Mouse (Mus musculus) kidney, postnatal 0 days (tissue): ENCODE results near the gene Zfp385a. TPM values are rescaled to one million over a fixed set of nuclear protein-coding genes. Genes with fewer than 3 reads are reported as not detected.

Experiments
- ATAC-seq: fragments of 200-750 bp; cut with Nextera tagmentation; replicated peaks from 2 replicates; pipeline ENCODE4 v1.8.0; 2017; ENCODE audit warnings: low read depth, moderate number of reproducible peaks, moderate TSS enrichment, moderate library complexity; ENCODE audit not compliant: low FRiP score
- DNase-seq: peaks from one replicate; pipeline ENCODE4 v3.0.0-alpha.2; 2016; ENCODE audit warnings: low spot score
- H3K27ac ChIP-seq: fragments of 300-500 bp; sonication (generic); 2 replicates; pipeline ENCODE4 v1.5.1; 2014; ENCODE audit warnings: mild to moderate bottlenecking
- H3K27me3 ChIP-seq: fragments of 300-500 bp; sonication (generic); 2 replicates; pipeline ENCODE4 v1.6.1; 2014; ENCODE audit warnings: low read length, mixed read lengths; ENCODE audit not compliant: insufficient read depth
- H3K36me3 ChIP-seq: fragments of 300-500 bp; sonication (generic); 2 replicates; pipeline ENCODE4 v1.6.1; 2014; ENCODE audit warnings: low read length, mixed read lengths; ENCODE audit not compliant: insufficient read depth
- H3K4me1 ChIP-seq: fragments of 300-500 bp; sonication (generic); replicated peaks from 2 replicates; pipeline ENCODE4 v1.6.1; 2014; ENCODE audit warnings: antibody characterized with exemption, low read length, mixed read lengths; ENCODE audit not compliant: insufficient read depth
- H3K4me2 ChIP-seq: fragments of 300-500 bp; sonication (generic); 2 replicates; pipeline ENCODE4 v1.6.1; 2014; ENCODE audit warnings: mild to moderate bottlenecking, low read length, moderate library complexity, mixed read lengths
- H3K4me3 ChIP-seq: fragments of 300-500 bp; sonication (generic); replicated peaks from 2 replicates; pipeline ENCODE4 v1.5.1; 2014; ENCODE audit warnings: low read depth, low read length
- H3K9ac ChIP-seq: fragments of 300-500 bp; sonication (generic); 2 replicates; pipeline ENCODE4 v1.6.1; 2014; ENCODE audit warnings: low read depth, low read length
- H3K9me3 ChIP-seq: fragments of 300-500 bp; sonication (generic); replicated peaks from 2 replicates; pipeline ENCODE4 v1.6.1; 2016; ENCODE audit warnings: low read length, inconsistent platforms, mixed read lengths
- CTCF ChIP-seq: IDR thresholded peaks from 2 replicates; pipeline ENCODE4 v1.5.1; 2016; ENCODE audit warnings: antibody characterized with exemption, low read depth, mild to moderate bottlenecking, moderate library complexity
- WGBS: fragments of 180-500 bp; shearing (Covaris S2); extraction: QIAGEN DNeasy Blood & Tissue Kit; methylation state at CpG from one replicate; pipeline ENCODE4 v1.1.7; 2014; 5-methylcytosine and 5-hydroxymethylcytosine counted together
- polyA plus RNA-seq: library from polyadenylated mRNA; unstranded; fragments of >200 nt; fragmentation: Nextera tagmentation; extraction: Ambion mirVana; gene quantifications from 2 replicates; pipeline ENCODE4 v1.2.1, GENCODE M21; 2015

Gene Zfp385a
- 11.3 and 11.8 TPM in 2 replicates for polyA plus RNA-seq

DNA sequence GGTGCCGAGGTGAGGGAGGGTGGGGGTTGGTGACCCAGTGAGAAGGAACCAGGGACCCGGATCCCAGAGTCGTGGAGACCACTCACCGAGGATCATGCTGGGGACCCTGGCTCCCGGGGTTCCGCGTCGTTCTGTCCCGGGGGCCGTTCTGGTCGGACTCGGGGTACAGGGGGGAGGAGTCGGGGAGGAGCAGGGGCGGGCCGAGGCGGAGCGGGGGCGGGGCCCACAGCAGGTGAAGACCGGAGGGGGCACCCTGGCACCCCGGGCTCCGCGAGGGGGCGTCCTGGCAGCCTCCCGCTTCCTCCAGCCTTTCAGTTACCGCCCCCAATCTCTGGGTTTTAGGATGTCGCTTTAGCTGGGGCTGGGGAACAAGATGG, at the start of gene Zfp385a:
TSS of gene Zfp385a (minus strand) at position 133 of the 377 bp plus-strand sequence.
- Histone ChIP-seq H3K4me3 (peak within 1 kb of the TSS; percentile 57), H3K9ac (peak within 1 kb of the TSS; percentile 41), H3K36me3 (peaks cover 10% of the 10 kb centered on the region; the same call in 1 of the 2 replicates), H3K27ac (no peak within 1 kb of the TSS), H3K4me1 (0 out of 2 replicates have a peak, but pooled peaks cover 9% of the 10 kb centered on the region), H3K4me2 (peak within 1 kb of the TSS; percentile 91), H3K27me3 (peaks cover 19% of the 10 kb centered on the region), H3K9me3 (no peaks in the 10 kb centered on the region)
- TF ChIP-seq CTCF = peak; percentile 16; the same call in 1 of the 2 replicates
- DNase-seq (no peak), ATAC-seq (0 out of 2 replicates have a peak, but pooled peaks have one; percentile 14)
- 1% methylated on average over 25 of the region's 26 CpGs for WGBS

DNA sequence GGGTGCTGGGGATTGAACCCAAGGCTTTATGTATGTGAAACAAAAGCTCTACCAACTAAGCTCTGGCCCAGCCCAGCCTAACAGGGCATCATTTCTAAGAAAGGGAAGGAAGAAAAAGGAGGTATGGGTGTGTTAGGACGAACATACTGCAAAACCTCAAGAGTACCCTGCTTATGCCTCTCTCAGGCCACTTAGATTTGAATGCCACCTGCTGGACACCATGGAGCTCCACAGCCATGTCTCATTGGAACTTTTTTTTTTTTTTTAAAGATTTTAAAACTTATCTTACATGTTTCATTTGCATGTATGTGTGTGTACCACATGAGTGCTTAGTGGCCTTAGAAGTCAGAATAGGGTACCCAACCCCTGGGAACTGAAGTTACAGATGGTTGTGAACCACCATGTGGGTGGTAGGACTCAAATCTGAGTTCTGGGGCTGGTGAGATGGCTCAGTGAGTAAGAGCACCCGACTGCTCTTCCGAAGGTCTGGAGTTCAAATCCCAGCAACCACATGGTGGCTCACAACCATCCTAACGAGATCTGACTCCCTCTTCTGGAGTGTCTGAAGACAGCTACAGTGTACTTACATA, 48.8 kb upstream of the Zfp385a start:
- H3K4me3 ChIP-seq = no peak overlapping the region
- peak; percentile 88 for TF ChIP-seq CTCF
- no peak overlapping the region for H3K9ac ChIP-seq
- ATAC-seq = peak; percentile 65; the same call in 1 of the 2 replicates
- H3K36me3 ChIP-seq = no peaks in the 10 kb centered on the region
- no peak overlapping the region for H3K4me2 ChIP-seq
- no peaks in the 10 kb centered on the region for H3K4me1 ChIP-seq
- DNase-seq = peak; percentile 87
- H3K27me3 ChIP-seq = no peaks in the 10 kb centered on the region
- H3K27ac ChIP-seq = no peak overlapping the region
- 65% methylated on average over 3 of the region's 4 CpGs for WGBS
- H3K9me3 ChIP-seq = no peaks in the 10 kb centered on the region

DNA sequence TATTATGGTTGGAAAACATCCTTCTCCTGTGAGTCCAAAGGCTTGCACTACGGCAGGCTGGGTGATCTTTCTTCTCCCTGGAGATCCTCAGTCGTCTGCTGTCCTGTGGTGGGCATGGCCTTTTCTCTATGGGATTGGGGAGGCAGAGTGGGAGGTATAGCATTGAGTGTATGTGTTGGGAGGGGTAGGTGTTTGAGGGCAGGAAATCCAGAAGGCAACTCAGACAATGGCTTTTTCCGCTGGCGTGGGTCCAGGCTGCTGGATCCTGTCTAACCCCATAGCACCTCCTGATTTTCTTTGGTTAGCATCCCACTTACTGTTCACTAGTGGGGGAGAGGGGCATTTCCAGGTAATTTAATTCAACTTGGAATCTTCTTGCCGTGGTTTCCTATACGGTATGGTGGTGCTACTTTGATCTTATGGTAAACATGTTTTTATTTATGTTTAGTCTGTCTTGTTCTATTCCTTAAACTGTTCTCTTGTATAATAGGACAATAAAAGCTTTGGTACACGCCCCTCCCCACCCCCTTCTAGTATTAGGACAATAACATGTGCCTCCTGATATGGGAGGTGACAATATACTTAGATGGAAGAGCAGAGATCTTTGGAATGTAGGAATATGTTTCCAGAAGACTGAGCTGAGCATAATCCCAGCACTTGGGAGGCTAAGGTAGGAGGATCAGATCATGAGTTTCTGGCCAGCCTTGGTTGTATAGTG, 44.0 kb upstream of the Zfp385a start:
- 0 out of 2 replicates have a peak overlapping the region, but pooled peaks have one; percentile 11 for H3K4me2 ChIP-seq
- peak overlapping the region; percentile 76 for H3K27ac ChIP-seq
- peaks cover 12% of the 10 kb centered on the region; the same call in 1 of the 2 replicates for H3K4me1 ChIP-seq
- DNase-seq (peak; percentile 55), ATAC-seq (no peak)
- H3K9ac ChIP-seq = no peak overlapping the region
- no peak overlapping the region for H3K4me3 ChIP-seq
- no peaks in the 10 kb centered on the region for H3K27me3 ChIP-seq
- WGBS = 43% methylated on average over 7 of the region's 7 CpGs
- no peak for TF ChIP-seq CTCF
- H3K36me3 ChIP-seq = no peaks in the 10 kb centered on the region
- no peaks in the 10 kb centered on the region for H3K9me3 ChIP-seq

DNA sequence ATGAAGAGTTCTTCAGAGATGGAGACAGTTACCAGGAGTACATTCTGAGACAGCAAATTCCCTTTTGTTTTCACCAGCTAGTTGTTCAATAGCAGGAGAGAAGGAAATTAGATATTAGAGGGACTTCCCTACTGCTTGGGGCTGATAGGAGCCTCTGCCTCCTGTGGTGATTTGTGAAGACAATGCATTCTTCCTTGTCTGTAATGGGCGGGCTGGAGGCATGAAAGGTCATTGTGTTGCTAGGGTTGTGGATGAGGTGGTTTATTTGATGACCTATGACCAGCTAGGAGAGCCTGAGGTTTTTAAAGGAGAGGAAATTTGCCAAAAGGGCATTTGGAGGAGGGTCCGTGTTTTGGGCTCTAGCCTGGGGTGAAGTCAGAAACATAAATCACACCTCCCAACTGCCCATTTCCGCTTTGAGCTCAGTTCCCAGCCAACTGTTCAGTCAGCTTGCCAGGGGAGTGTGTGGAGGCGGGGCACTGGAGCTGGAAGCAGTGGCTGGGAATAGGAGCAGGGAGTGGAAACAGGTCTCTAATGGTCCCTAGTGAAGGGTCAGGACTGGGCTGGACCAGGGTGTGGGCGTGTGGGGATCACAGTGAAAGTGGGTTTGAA, 43.0 kb upstream of the Zfp385a start:
- WGBS = 9% methylated on average over 5 of the region's 5 CpGs
- H3K4me3 ChIP-seq = no peak overlapping the region
- no peak for TF ChIP-seq CTCF
- peak overlapping the region; percentile 11; the same call in 1 of the 2 replicates for H3K4me2 ChIP-seq
- peak; percentile 73; the same call in 1 of the 2 replicates for ATAC-seq
- no peaks in the 10 kb centered on the region for H3K27me3 ChIP-seq
- H3K4me1 ChIP-seq = peaks cover 14% of the 10 kb centered on the region; the same call in 1 of the 2 replicates
- no peaks in the 10 kb centered on the region for H3K36me3 ChIP-seq
- DNase-seq = peak; percentile 77
- no peak overlapping the region for H3K9ac ChIP-seq
- no peaks in the 10 kb centered on the region for H3K9me3 ChIP-seq
- H3K27ac ChIP-seq = peak overlapping the region; percentile 76

DNA sequence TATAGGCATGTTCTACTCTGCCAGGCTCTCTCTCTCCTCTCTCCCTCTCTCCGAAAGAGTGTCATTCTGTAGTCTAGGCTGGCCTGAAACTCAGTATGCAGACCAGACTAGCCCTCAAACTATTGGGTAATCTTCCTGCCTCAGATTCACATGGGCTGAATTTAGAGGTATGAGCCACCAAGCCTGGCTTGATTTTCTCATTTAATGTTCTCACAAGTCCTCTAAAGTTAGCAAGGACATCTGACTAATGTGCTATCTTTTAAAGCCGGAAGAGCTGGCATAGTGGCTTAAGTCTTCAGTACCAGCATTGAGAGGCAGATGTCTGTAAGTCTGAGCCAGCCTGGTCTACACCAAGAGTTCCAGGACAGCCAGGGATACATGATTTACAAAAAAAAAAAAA, 42.2 kb upstream of the Zfp385a start:
- WGBS = 91% methylated on average over 2 of the region's 2 CpGs
- TF ChIP-seq CTCF = no peak
- H3K4me3 ChIP-seq = no peak overlapping the region
- H3K4me2 ChIP-seq = no peak overlapping the region
- ATAC-seq = no peak
- no peaks in the 10 kb centered on the region for H3K36me3 ChIP-seq
- no peak overlapping the region for H3K27ac ChIP-seq
- no peak for DNase-seq
- no peaks in the 10 kb centered on the region for H3K27me3 ChIP-seq
- H3K9me3 ChIP-seq = no peaks in the 10 kb centered on the region
- no peak overlapping the region for H3K9ac ChIP-seq
- peaks cover 14% of the 10 kb centered on the region; the same call in 1 of the 2 replicates for H3K4me1 ChIP-seq

DNA sequence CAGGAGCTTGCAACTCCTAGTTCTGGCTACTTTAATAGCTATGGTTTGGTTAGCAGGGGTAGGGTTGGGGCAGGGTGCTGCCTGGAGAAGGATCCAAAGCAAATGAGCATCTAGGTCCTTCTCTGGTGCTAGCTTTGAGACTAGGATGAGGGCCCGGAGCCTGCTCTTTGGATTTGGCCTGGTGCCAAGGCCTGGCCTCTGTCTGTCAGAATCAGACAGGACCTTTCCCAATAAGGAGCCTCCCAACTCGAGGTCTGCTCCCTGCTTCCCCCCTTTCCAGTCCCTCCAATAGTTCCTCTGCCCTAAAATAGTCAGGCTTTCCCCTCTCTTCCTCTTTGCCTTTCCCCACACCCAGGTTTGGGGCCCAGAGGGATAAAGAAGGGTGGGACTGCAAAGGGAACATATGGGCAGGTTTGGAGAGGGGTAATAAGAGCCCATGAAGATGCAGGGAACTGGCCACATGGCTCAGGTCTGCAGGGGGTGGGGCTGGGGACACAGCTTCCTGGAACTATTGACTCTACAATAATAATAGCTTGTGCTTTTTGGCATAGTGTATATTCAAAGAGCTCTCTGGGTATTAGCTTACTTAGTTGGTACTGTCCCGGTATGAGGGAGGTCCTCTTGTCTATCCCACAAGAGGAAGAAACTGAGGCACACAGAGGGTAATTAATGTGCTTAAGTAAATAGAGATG, 38.9 kb upstream of the Zfp385a start:
- ATAC-seq = no peak
- no peak for TF ChIP-seq CTCF
- H3K27ac ChIP-seq = no peak overlapping the region
- no peaks in the 10 kb centered on the region for H3K27me3 ChIP-seq
- H3K36me3 ChIP-seq = no peaks in the 10 kb centered on the region
- peaks cover 14% of the 10 kb centered on the region; the same call in 1 of the 2 replicates for H3K4me1 ChIP-seq
- WGBS = 41% methylated on average over 3 of the region's 3 CpGs
- no peak overlapping the region for H3K4me2 ChIP-seq
- no peaks in the 10 kb centered on the region for H3K9me3 ChIP-seq
- DNase-seq = no peak
- H3K9ac ChIP-seq = no peak overlapping the region
- H3K4me3 ChIP-seq = no peak overlapping the region
